Mouse (Mus musculus): Measurements from ENCODE around the gene Prss53.

DNA sequence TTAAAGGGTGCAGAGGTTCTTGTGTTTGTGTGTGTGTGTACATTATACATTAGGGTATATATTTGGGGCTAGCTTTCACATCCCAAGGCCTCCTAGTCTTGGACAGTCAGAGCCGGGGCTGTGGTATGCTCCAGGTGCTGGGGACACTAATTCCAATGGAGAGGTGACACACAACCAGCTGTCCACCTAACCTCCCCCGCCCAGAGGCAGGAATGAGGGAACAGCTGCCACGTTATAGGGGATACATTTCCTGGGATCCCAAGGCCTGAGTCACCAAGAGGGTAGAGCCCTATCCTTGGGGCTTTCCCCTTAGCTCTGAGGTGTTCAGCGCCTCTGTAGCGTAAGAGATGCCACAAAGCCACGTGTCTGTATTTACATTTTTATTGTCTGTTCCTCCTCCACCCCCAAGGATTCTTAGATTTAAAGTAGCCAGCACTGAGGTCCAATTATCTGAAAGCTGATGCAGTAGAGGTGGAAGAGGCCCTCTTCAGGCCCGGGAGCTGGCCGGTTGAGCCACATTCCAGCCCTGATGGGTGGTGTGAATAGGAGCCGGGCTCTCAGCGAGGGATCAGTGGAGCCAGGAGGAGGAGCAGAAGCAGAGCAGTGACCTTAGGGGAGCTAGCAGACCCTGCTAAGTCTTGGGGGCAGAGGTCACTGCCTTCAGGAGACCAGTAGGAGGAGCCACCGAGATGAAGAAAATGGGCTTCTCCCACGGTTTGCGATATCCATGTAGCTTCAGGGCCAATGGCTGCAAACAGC is 41.7 kb upstream of the Prss53 start:
- TF ChIP-seq CTCF (IDR thresholded peaks at IDR 0.05; ENCODE audit: extremely low read depth, insufficient read length, insufficient replicate concordance, low read depth, low read length) (no peak), POLR2A (IDR thresholded peaks at IDR 0.05; ENCODE audit: low read depth, low read length) (no peak)

Data from small intestine, adult 2 months (tissue).